Mouse (Mus musculus) lung, adult 2 months (tissue): ENCODE data around the gene Casz1.

Experiments
- CTCF ChIP-seq: fragments of 200-500 bp; IDR thresholded peaks from 2 replicates; pipeline ENCODE4 v1.5.1; 2011; ENCODE audit warnings: mild to moderate bottlenecking, low read length, control low read depth; ENCODE audit not compliant: insufficient read depth
- POLR2A ChIP-seq: fragments of 200-500 bp; IDR thresholded peaks from 2 replicates; pipeline ENCODE4 v1.6.1; 2011; ENCODE audit warnings: low read depth, mild to moderate bottlenecking, control low read depth, low read length, borderline replicate concordance; ENCODE audit errors: extremely low read depth

DNA sequence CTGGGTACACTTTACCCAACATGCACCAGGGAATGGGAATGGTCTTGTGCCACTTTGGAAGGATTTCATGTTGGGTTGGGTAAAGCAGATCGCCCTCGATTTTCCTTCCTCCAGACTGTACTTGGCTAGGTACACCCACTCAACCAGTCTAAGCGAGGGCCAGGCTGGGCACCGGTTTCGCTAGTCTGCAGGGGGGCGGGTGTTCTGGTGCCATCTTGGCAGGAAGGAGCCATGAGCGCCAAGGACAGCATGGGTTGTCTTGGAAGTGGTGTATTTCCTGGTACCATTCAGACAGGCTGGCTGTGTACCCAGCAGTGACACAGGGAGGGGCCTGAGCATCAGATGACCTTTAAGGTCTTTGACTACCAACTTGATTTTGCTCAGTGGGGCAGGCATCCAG, 101.1 kb downstream of the Casz1 start:
- no peak for TF ChIP-seq CTCF
- no peak for TF ChIP-seq POLR2A
